Mouse (Mus musculus): ENCODE results near the gene 1700049E17Rik1.
"Not testable (repeated sequence)": the region's sequence is repeated elsewhere in the genome, so short reads cannot be mapped to it uniquely, and the experiment has no call there.

Gene 1700049E17Rik1

DNA sequence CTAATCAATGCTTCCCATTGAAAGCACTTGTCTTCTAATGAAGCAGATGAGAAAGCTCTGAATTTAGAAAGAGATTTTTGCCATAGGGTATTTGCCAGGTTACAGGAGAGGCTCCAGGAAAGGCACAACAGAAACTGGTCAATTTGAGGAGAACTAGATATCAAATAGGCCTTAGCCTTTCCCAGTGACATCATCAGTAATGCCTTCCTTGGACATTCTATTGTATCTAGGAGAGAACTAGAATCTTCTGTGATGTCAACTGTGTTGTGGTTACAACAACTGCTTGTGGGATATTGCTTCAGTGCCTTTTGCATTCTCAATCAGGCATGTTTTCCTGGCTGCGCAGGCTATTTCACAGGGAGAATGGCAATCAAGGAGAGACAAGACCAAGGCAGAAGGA, at the start of gene 1700049E17Rik1:
Gene 1700049E17Rik1 (plus strand): TSS at position 301 of the 400 bp plus-strand sequence.
- not testable (repeated sequence) for DNase-seq

DNA sequence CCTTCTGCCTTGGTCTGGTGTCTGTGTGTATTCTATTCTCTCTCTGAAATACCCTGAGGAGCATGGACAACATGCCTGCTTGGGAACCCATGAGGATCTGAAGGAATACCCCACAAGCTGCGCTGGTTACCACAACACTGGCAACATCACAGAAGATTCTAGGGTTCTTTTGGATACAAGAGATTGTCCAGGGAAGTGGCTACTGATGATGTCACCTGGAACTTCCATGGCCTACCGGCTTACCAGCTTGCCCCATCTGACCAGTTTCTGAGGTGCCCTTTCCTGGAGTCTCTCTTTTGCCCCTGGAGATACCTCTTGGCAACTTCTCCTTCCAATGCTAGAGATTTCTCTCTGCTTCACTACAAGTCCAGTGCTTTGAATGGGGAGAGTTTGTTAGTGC, 17.6 kb upstream of the 1700049E17Rik1 start, which contains the start of gene Gm7980:
Gene Gm7980 (minus strand): TSS at position 101 of the 400 bp plus-strand sequence.
- not testable (repeated sequence) for DNase-seq

DNA sequence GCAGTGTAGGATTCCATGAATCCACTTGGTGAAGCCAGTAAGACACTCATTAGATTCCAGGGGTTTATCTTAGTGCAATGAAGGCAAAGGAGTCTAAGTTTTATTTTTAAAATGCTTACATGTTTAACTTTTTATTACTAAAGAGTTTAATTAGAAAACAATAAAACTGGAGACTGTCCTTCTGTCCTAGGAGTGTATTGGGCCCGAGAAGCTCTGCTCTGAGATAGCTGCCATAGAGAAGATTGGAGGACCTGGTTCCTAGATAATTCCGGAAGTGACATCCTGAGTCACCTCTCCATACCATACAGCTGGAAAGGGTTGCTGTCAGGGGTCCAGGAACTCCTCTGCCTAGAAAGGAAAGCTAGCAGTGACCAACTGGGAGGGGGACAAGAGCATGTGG, 18.9 kb downstream of the 1700049E17Rik1 start, which contains the start of gene 1700024B05Rik:
Gene 1700024B05Rik (plus strand): TSS at position 301 of the 400 bp plus-strand sequence.
- DNase-seq: not testable (repeated sequence)

DNA sequence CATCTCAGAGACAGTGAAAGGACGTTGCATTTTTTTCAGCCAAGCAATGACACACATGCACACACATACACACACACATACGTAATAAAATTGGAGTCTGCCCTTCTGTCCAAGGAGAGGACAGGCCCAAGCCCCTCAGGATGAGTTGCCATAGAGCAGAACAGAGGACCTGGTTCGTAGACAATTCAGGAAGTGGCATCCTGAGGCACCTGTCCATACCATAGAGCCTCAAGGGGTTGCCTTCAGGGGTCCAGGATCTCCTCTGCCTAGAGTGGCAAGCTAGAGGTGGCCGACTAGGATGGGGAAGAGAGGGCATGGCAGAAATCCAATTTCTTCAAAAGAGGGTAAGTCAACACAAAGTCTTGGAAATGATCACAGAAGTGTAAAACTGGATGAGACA, 39.3 kb downstream of the 1700049E17Rik1 start:
- DNase-seq: not testable (repeated sequence)

DNA sequence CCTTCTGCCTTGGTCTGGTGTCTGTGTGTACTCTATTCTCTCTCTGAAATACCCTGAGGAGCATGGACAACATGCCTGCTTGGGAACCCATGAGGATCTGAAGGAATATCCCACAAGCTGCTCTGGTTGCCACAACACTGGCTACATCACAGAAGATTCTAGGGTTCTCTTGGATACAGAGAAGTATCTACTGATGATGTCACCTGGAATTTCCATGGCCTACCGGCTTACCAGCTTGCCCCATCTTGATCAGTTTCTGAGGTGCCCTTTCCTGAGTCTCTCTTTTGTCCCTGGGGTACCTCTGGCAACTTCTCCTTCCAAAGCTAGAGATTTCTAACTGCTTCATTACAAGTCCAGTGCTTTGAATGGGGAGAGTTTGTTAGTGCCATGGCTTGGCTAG, 43.1 kb downstream of the 1700049E17Rik1 start, which contains the start of gene Gm6401:
Gene Gm6401 (minus strand): TSS at position 101 of the 400 bp plus-strand sequence.
- DNase-seq: not testable (repeated sequence)

DNA sequence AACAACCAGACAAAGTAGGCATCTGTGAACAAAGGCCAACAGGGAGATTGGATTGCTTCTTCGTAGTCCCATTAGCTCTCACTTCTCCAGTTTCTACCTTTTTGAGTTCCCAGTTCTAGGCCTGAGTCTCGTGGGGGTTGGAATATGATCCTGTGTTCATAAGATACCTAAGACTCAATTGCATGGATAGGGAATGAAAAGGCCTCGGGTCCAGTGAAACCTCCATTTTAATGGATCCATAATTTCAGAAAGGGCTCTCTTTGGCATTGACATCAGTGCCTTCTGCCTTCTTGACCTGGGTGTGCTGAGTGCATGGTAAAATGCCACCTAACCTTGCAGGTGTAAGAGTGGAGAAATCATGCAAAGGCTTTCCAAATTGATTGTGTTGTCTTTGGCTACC, 43.8 kb downstream of the 1700049E17Rik1 start:
- not testable (repeated sequence) for DNase-seq

Measured in kidney, adult 8-10 months (tissue).